In the genomic region with DNA sequence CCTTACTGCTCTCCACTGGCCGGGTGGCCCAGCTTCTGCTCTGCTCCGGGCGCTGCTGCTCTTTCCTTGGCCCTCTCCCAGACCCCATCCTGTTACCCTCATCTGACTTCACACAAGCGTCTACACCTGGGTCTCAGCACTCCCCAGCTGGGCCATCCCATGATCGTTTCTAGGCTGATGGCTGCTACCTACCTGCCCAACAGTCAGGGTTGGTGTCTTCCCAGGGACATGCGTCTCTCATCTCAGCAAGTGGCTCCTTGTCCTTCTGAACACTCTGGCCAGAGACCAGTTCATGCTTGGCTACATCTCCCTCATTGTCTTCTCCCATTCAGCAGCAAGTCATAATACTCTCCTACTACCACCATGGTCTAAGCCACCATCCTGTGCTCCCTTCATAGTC, we compare ENCODE assay signal across 9 mouse cellular contexts. TPM values are rescaled to one million over a fixed set of nuclear protein-coding genes. Genes with fewer than 3 reads are reported as not detected.
DNase-seq lines count a peak whose midpoint lies in the region; ATAC-seq lines count a peak whose summit lies in the region.
"Had no signal": no experiment of that assay in that cellular context is flagged by ENCODE, and none has a peak within 500 bp of the region (broad histone marks: within the 10 kb centered on the region; RNA-seq: fewer than 3 reads in every experiment).

No protein-coding gene starts in this region.

- H3K4me3 ChIP-seq in lung, embryonic 15.5 days = peak overlapping the region; percentile 79
- H3K4me3 ChIP-seq in embryonic facial prominence, embryonic 15.5 days (replicated peaks) = peak overlapping the region; percentile 76
- H3K4me3 ChIP-seq in limb, embryonic 10.5 days = peak overlapping the region; percentile 71
- peak overlapping the region; percentile 72 for H3K4me3 ChIP-seq in neural tube, embryonic 15.5 days (replicated peaks)

- WGBS in lung, embryonic 15.5 days = 91% methylated on average over 6 of the region's 6 CpGs
- 97% methylated on average over 6 of the region's 6 CpGs for WGBS in embryonic facial prominence, embryonic 15.5 days
- WGBS in limb, embryonic 10.5 days = 95% methylated on average over 6 of the region's 6 CpGs
- WGBS in neural tube, embryonic 15.5 days = 96% methylated on average over 6 of the region's 6 CpGs

- peaks cover 21% of the 10 kb centered on the region for H3K36me3 ChIP-seq in lung, embryonic 15.5 days
- peaks cover 28% of the 10 kb centered on the region for H3K36me3 ChIP-seq in embryonic facial prominence, embryonic 15.5 days
- peaks cover 34% of the 10 kb centered on the region for H3K36me3 ChIP-seq in limb, embryonic 10.5 days
- H3K36me3 ChIP-seq in neural tube, embryonic 15.5 days = peaks cover 27% of the 10 kb centered on the region

- no peak for ATAC-seq in lung, embryonic 15.5 days (ENCODE audit: borderline replicate concordance, extremely low read depth, low FRiP score, low TSS enrichment)
- no peak for ATAC-seq in embryonic facial prominence, embryonic 15.5 days (ENCODE audit: insufficient number of reproducible peaks, low FRiP score, low TSS enrichment, low read depth)
- ATAC-seq in neural tube, embryonic 15.5 days (ENCODE audit: low FRiP score) = no peak
- no peak for ATAC-seq in granulocyte monocyte progenitor cell, adult 5-6 weeks (replicated peaks; ENCODE audit: poor library complexity, severe bottlenecking)
- no peak for ATAC-seq in CD4-positive, CD25-positive, alpha-beta regulatory T cell, adult 4 months

- no peaks in the 10 kb centered on the region for H3K27me3 ChIP-seq in lung, embryonic 15.5 days
- no peaks in the 10 kb centered on the region for H3K27me3 ChIP-seq in embryonic facial prominence, embryonic 15.5 days
- H3K27me3 ChIP-seq in limb, embryonic 10.5 days (ENCODE audit: low read depth, poor library complexity, severe bottlenecking) = no peaks in the 10 kb centered on the region
- no peaks in the 10 kb centered on the region for H3K27me3 ChIP-seq in neural tube, embryonic 15.5 days (replicated peaks)

- H3K4me2 ChIP-seq in lung, embryonic 15.5 days = peak overlapping the region; percentile 82
- peak overlapping the region; percentile 76 for H3K4me2 ChIP-seq in embryonic facial prominence, embryonic 15.5 days (replicated peaks)
- peak overlapping the region; percentile 87 for H3K4me2 ChIP-seq in neural tube, embryonic 15.5 days

- H3K4me1 ChIP-seq in lung, embryonic 15.5 days = peaks cover 16% of the 10 kb centered on the region
- H3K4me1 ChIP-seq in embryonic facial prominence, embryonic 15.5 days = peaks cover 19% of the 10 kb centered on the region
- peaks cover 19% of the 10 kb centered on the region for H3K4me1 ChIP-seq in limb, embryonic 10.5 days
- H3K4me1 ChIP-seq in neural tube, embryonic 15.5 days = peaks cover 19% of the 10 kb centered on the region

- H3K9me3 ChIP-seq in lung, embryonic 15.5 days = no peaks in the 10 kb centered on the region
- H3K9me3 ChIP-seq in embryonic facial prominence, embryonic 15.5 days (replicated peaks) = no peaks in the 10 kb centered on the region
- no peaks in the 10 kb centered on the region for H3K9me3 ChIP-seq in limb, embryonic 10.5 days (replicated peaks)
- no peaks in the 10 kb centered on the region for H3K9me3 ChIP-seq in neural tube, embryonic 15.5 days (replicated peaks)

- no peak overlapping the region for H3K27ac ChIP-seq in lung, embryonic 15.5 days
- H3K27ac ChIP-seq in embryonic facial prominence, embryonic 15.5 days (replicated peaks) = 0 out of 2 replicates have a peak overlapping the region, but pooled peaks have one; percentile 98
- H3K27ac ChIP-seq in limb, embryonic 10.5 days = peak overlapping the region; percentile 98; the same call in 1 of the 2 replicates
- peak overlapping the region; percentile 100 for H3K27ac ChIP-seq in neural tube, embryonic 15.5 days (replicated peaks)

- DNase-seq in lung, adult 18-20 months = no peak
- DNase-seq in limb, embryonic 10.5 days (ENCODE audit: low spot score) = no peak
- DNase-seq in thymus, adult 18-20 months = no peak
- DNase-seq: layer of hippocampus, adult 9-11 months had no signal

- peak overlapping the region; percentile 85; the same call in 1 of the 2 replicates for H3K9ac ChIP-seq in lung, embryonic 15.5 days
- H3K9ac ChIP-seq in embryonic facial prominence, embryonic 15.5 days = 0 out of 2 replicates have a peak overlapping the region, but pooled peaks have one; percentile 81
- H3K9ac ChIP-seq in neural tube, embryonic 15.5 days (replicated peaks) = peak overlapping the region; percentile 92

RNA-seq across cellular contexts. Expression of a gene that starts 1.1 kb away (rescaled TPM):
- polyA plus RNA-seq in lung, embryonic 15.5 days (2015; fragmentation: Nextera tagmentation; extraction: Ambion mirVana) = 0.42 and 0.56 TPM in 2 replicates
- 0.19 and 0.39 TPM in 2 replicates for polyA plus RNA-seq in embryonic facial prominence, embryonic 15.5 days (2015; fragmentation: Nextera tagmentation; extraction: Ambion mirVana)
- not detected in 2 replicates for polyA plus RNA-seq in limb, embryonic 10.5 days (2016; fragmentation: Nextera tagmentation; extraction: Ambion mirVana)
- polyA plus RNA-seq in neural tube, embryonic 15.5 days (2015; fragmentation: Nextera tagmentation; extraction: Ambion mirVana) = 0.42 TPM in 1 of 2 replicates, not detected in the other
- 5.1 TPM in 1 of 2 replicates, not detected in the other for total RNA-seq in granulocyte monocyte progenitor cell, adult 5-6 weeks (2014; fragmentation: Nextera tagmentation)
- total RNA-seq in granulocyte monocyte progenitor cell, adult 5-6 weeks (2017) = 0.77 and 2.3 TPM in 2 replicates
- polyA plus RNA-seq in CD4-positive, CD25-positive, alpha-beta regulatory T cell, adult 4 months (2017; shearing (Covaris generic)) = not detected

RNA-seq across cellular contexts. Expression of a gene that starts 1.6 kb away (rescaled TPM):
- 96.9 and 106 TPM in 2 replicates for polyA plus RNA-seq in lung, embryonic 15.5 days (2015; fragmentation: Nextera tagmentation; extraction: Ambion mirVana)
- 98.5 and 100 TPM in 2 replicates for polyA plus RNA-seq in embryonic facial prominence, embryonic 15.5 days (2015; fragmentation: Nextera tagmentation; extraction: Ambion mirVana)
- 97.0 and 112 TPM in 2 replicates for polyA plus RNA-seq in limb, embryonic 10.5 days (2016; fragmentation: Nextera tagmentation; extraction: Ambion mirVana)
- 139 and 157 TPM in 2 replicates for polyA plus RNA-seq in neural tube, embryonic 15.5 days (2015; fragmentation: Nextera tagmentation; extraction: Ambion mirVana)
- 22.6 and 37.1 TPM in 2 replicates for total RNA-seq in granulocyte monocyte progenitor cell, adult 5-6 weeks (2014; fragmentation: Nextera tagmentation)
- 27.1 and 30.7 TPM in 2 replicates for total RNA-seq in granulocyte monocyte progenitor cell, adult 5-6 weeks (2017)
- 10 to 100 TPM; 17.1 to 31.5 TPM for polyA plus RNA-seq in CD4-positive, CD25-positive, alpha-beta regulatory T cell, adult 4 months (2017; shearing (Covaris generic))

RNA-seq across cellular contexts. Expression of a gene that starts 11.6 kb away (rescaled TPM):
- polyA plus RNA-seq in lung, embryonic 15.5 days (2015; fragmentation: Nextera tagmentation; extraction: Ambion mirVana) = 33.1 TPM in 2 replicates
- 37.9 and 38.5 TPM in 2 replicates for polyA plus RNA-seq in embryonic facial prominence, embryonic 15.5 days (2015; fragmentation: Nextera tagmentation; extraction: Ambion mirVana)
- 25.7 and 28.7 TPM in 2 replicates for polyA plus RNA-seq in limb, embryonic 10.5 days (2016; fragmentation: Nextera tagmentation; extraction: Ambion mirVana)
- polyA plus RNA-seq in neural tube, embryonic 15.5 days (2015; fragmentation: Nextera tagmentation; extraction: Ambion mirVana) = 59.6 and 62.2 TPM in 2 replicates
- 31.2 and 31.3 TPM in 2 replicates for total RNA-seq in granulocyte monocyte progenitor cell, adult 5-6 weeks (2014; fragmentation: Nextera tagmentation)
- total RNA-seq in granulocyte monocyte progenitor cell, adult 5-6 weeks (2017) = 9.7 and 11.2 TPM in 2 replicates
- 10 to 100 TPM; 20.9 to 26.5 TPM for polyA plus RNA-seq in CD4-positive, CD25-positive, alpha-beta regulatory T cell, adult 4 months (2017; shearing (Covaris generic))

RNA-seq across cellular contexts. Expression of a gene that starts 21.3 kb away (rescaled TPM):
- polyA plus RNA-seq in lung, embryonic 15.5 days (2015; fragmentation: Nextera tagmentation; extraction: Ambion mirVana) = 48.6 and 49.8 TPM in 2 replicates
- 48.4 and 48.6 TPM in 2 replicates for polyA plus RNA-seq in embryonic facial prominence, embryonic 15.5 days (2015; fragmentation: Nextera tagmentation; extraction: Ambion mirVana)
- polyA plus RNA-seq in limb, embryonic 10.5 days (2016; fragmentation: Nextera tagmentation; extraction: Ambion mirVana) = 65.4 and 73.3 TPM in 2 replicates
- polyA plus RNA-seq in neural tube, embryonic 15.5 days (2015; fragmentation: Nextera tagmentation; extraction: Ambion mirVana) = 52.7 and 53.4 TPM in 2 replicates
- 8.5 and 10.2 TPM in 2 replicates for total RNA-seq in granulocyte monocyte progenitor cell, adult 5-6 weeks (2014; fragmentation: Nextera tagmentation)
- 5.9 and 7.2 TPM in 2 replicates for total RNA-seq in granulocyte monocyte progenitor cell, adult 5-6 weeks (2017)
- 1 to 10 TPM in 1 of 2 experiments, under 1 TPM in 1; 0.43 to 2.2 TPM for polyA plus RNA-seq in CD4-positive, CD25-positive, alpha-beta regulatory T cell, adult 4 months (2017; shearing (Covaris generic))

RNA-seq across cellular contexts. Expression of a gene that starts 34.1 kb away (rescaled TPM):
- 0.34 and 0.41 TPM in 2 replicates for polyA plus RNA-seq in lung, embryonic 15.5 days (2015; fragmentation: Nextera tagmentation; extraction: Ambion mirVana)
- polyA plus RNA-seq in embryonic facial prominence, embryonic 15.5 days (2015; fragmentation: Nextera tagmentation; extraction: Ambion mirVana) = 0.25 TPM in 2 replicates
- polyA plus RNA-seq in limb, embryonic 10.5 days (2016; fragmentation: Nextera tagmentation; extraction: Ambion mirVana) = 0.54 and 0.75 TPM in 2 replicates
- polyA plus RNA-seq in neural tube, embryonic 15.5 days (2015; fragmentation: Nextera tagmentation; extraction: Ambion mirVana) = 0.42 and 4.1 TPM in 2 replicates
- 0.28 and 1.1 TPM in 2 replicates for total RNA-seq in granulocyte monocyte progenitor cell, adult 5-6 weeks (2014; fragmentation: Nextera tagmentation)
- not detected in 2 replicates for total RNA-seq in granulocyte monocyte progenitor cell, adult 5-6 weeks (2017)
- under 1 TPM in 1 of 2 experiments, not detected in 1; 0.17 TPM for polyA plus RNA-seq in CD4-positive, CD25-positive, alpha-beta regulatory T cell, adult 4 months (2017; shearing (Covaris generic))
